Mouse (Mus musculus): Measurements from ENCODE around the gene Tef.

DNA sequence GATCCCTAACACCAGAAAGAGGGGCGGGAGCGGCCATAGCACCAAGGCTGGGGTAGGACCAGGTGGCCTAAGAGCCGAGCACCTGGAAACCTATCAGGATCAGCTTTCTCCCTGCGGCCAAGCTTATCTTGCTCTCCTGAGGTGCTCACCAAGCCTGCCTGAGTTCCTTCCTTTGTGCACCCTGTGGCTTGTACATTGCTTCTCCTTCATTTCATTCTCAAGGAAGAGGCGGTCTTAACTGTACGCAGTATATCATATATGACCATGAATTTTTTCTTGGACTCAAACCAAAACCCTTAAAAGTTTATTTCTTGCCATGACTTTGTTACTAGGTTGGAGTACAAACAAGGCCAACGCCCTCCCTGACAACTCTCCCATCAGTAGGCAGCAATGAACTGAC, 62.0 kb downstream of the Tef start:
- TF ChIP-seq CTCF (IDR thresholded peaks at IDR 0.05 in 2 of 3, conservative IDR thresholded peaks at IDR 0.05 in 1 of 3; ENCODE audit: control insufficient read depth in 1 of 3, insufficient read depth in 1 of 3, low read depth in 2 of 3, low read length in 3 of 3, poor library complexity in 1 of 3, severe bottlenecking in 1 of 3) (no peak), ZNF384 (IDR thresholded peaks at IDR 0.05; ENCODE audit: low read depth, low read length) (peak; percentile 24; the same call in 1 of the 2 replicates), EP300 (IDR thresholded peaks at IDR 0.05; ENCODE audit: low read depth in 1 of 2, low read length in 2 of 2) (peak; percentile 75 to 81), MAX (IDR thresholded peaks at IDR 0.05; ENCODE audit: low read length) (no peak), BHLHE40 (IDR thresholded peaks at IDR 0.05; ENCODE audit: borderline replicate concordance, low read depth, low read length) (no peak), NELFE (IDR thresholded peaks at IDR 0.05; ENCODE audit: low read depth, low read length) (no peak)

Data from MEL (cell line).